Mouse (Mus musculus): Measurements from ENCODE around the gene Fgf12. TPM values are rescaled to one million over a fixed set of nuclear protein-coding genes. Genes with fewer than 3 reads are reported as not detected.

The Fgf12 gene
- polyA plus RNA-seq, 1 experiment from 2014 or later, result 59.4 TPM

DNA sequence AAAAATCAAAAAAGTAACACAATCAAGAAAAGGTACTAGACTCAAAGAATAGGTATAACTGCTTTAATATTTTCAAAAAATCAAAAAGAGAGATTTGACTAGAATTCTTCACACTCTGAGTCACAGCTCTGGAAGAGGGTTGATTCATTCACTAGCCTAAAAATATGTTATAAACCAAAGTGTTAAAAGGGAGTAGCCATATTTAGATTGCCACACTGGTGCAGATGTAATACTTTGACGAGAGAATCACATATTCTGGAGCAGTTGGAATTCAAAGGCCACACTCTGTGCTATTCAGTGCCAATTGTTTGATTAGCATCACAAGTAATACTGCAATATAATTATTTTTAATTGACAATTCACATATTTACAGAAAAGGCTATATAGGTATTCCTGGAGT lies 416.2 kb downstream of the Fgf12 start:
- no peaks in the 10 kb centered on the region for H3K27me3 ChIP-seq (ENCODE audit: control insufficient read depth, insufficient read depth, low read length)
- ATAC-seq (ENCODE audit: low FRiP score) (no peak), DNase-seq (ENCODE audit: low spot score) (no peak)
- H3K36me3 ChIP-seq (replicated peaks; ENCODE audit: control insufficient read depth, insufficient read depth), result no peaks in the 10 kb centered on the region
- 55% methylated on average over 1 of the region's 1 CpGs for WGBS
- H3K4me2 ChIP-seq (replicated peaks), result no peak overlapping the region
- no peaks in the 10 kb centered on the region for H3K4me1 ChIP-seq (replicated peaks; ENCODE audit: control insufficient read depth, insufficient read depth, low read length)
- no peak overlapping the region for H3K9ac ChIP-seq
- H3K27ac ChIP-seq, result no peak overlapping the region
- no peak overlapping the region for H3K4me3 ChIP-seq (replicated peaks; ENCODE audit: low read length)
- no peaks in the 10 kb centered on the region for H3K9me3 ChIP-seq (ENCODE audit: control insufficient read depth, low read length)

- no peak overlapping the region for H3K4me2 ChIP-seq (replicated peaks)
- no peaks in the 10 kb centered on the region for H3K4me1 ChIP-seq (replicated peaks; ENCODE audit: control insufficient read depth, insufficient read depth, low read length)
- no peaks in the 10 kb centered on the region for H3K27me3 ChIP-seq (ENCODE audit: control insufficient read depth, insufficient read depth, low read length)
- H3K36me3 ChIP-seq (replicated peaks; ENCODE audit: control insufficient read depth, insufficient read depth), result no peaks in the 10 kb centered on the region
- H3K4me3 ChIP-seq (replicated peaks; ENCODE audit: low read length), result no peak overlapping the region
- no peak for DNase-seq (ENCODE audit: low spot score)
- 93% methylated on average over 3 of the region's 3 CpGs for WGBS
- H3K27ac ChIP-seq, result no peak overlapping the region
- H3K9ac ChIP-seq, result no peak overlapping the region
- ATAC-seq (ENCODE audit: low FRiP score), result no peak
- H3K9me3 ChIP-seq (ENCODE audit: control insufficient read depth, low read length), result no peaks in the 10 kb centered on the region
Measured at GRCm38 (mm10) chr16:28335025-28335424, 417.8 kb downstream of the Fgf12 start.

DNA sequence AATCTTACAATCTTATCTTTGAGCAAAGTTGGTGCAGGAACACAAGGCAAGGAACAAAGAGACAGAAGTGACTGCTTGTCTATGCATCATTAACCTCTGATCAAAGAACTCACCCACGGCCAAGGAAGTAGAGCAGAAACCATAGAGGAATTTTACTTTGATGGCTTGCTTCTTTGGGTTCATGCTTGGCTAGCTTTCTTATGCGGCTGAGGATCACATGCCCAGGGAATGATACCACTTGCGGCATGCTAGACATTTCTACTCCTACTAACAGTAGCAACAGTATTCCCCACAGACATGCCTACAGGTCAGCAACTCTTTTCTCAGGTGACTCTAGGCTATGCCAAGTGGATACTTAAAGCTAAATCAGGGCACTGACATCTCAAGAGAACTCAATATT lies 429.3 kb downstream of the Fgf12 start:
- Histone ChIP-seq H3K4me1 (replicated peaks; ENCODE audit: control insufficient read depth, insufficient read depth, low read length) (no peaks in the 10 kb centered on the region), H3K4me3 (replicated peaks; ENCODE audit: low read length) (no peak overlapping the region), H3K9ac (no peak overlapping the region), H3K9me3 (ENCODE audit: control insufficient read depth, low read length) (no peaks in the 10 kb centered on the region), H3K4me2 (replicated peaks) (no peak overlapping the region), H3K27me3 (ENCODE audit: control insufficient read depth, insufficient read depth, low read length) (no peaks in the 10 kb centered on the region), H3K27ac (no peak overlapping the region), H3K36me3 (replicated peaks; ENCODE audit: control insufficient read depth, insufficient read depth) (no peaks in the 10 kb centered on the region)
- WGBS, result 33% methylated on average over 3 of the region's 3 CpGs
- DNase-seq (ENCODE audit: low spot score) (no peak), ATAC-seq (ENCODE audit: low FRiP score) (no peak)

- Histone ChIP-seq H3K9ac (no peak overlapping the region), H3K4me1 (replicated peaks; ENCODE audit: control insufficient read depth, insufficient read depth, low read length) (no peaks in the 10 kb centered on the region), H3K27me3 (ENCODE audit: control insufficient read depth, insufficient read depth, low read length) (no peaks in the 10 kb centered on the region), H3K27ac (no peak overlapping the region), H3K4me2 (replicated peaks) (no peak overlapping the region), H3K9me3 (ENCODE audit: control insufficient read depth, low read length) (no peaks in the 10 kb centered on the region), H3K4me3 (replicated peaks; ENCODE audit: low read length) (no peak overlapping the region), H3K36me3 (replicated peaks; ENCODE audit: control insufficient read depth, insufficient read depth) (no peaks in the 10 kb centered on the region)
- ATAC-seq (ENCODE audit: low FRiP score), result peak; percentile 46; the same call in 1 of the 2 replicates
- WGBS, result 58% methylated on average over 4 of the region's 4 CpGs
- no peak for DNase-seq (ENCODE audit: low spot score)
Measured at GRCm38 (mm10) chr16:28311618-28312017, 441.2 kb downstream of the Fgf12 start.

DNA sequence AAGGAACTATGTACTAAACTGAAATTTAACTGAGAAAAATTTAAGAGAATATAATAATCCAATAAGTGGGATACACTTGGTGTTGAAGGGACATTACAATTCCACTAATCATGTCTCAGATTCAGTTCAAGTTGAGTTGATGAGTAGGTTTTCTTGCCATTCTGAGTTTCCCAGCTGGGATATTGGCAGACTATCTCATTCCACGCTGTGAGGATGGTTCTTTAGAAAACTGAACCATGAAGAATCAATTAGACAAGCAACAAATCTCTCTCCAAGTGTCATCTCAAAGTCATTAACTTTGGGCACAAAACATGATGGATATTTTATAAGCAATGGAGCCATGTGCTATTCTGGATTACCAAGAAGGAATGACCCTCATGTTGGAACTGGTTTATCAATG lies 449.0 kb downstream of the Fgf12 start:
- Histone ChIP-seq H3K9ac (no peak overlapping the region), H3K9me3 (ENCODE audit: control insufficient read depth, low read length) (no peaks in the 10 kb centered on the region), H3K4me3 (replicated peaks; ENCODE audit: low read length) (no peak overlapping the region), H3K27me3 (ENCODE audit: control insufficient read depth, insufficient read depth, low read length) (no peaks in the 10 kb centered on the region), H3K27ac (no peak overlapping the region), H3K4me2 (replicated peaks) (no peak overlapping the region), H3K4me1 (replicated peaks; ENCODE audit: control insufficient read depth, insufficient read depth, low read length) (no peaks in the 10 kb centered on the region), H3K36me3 (replicated peaks; ENCODE audit: control insufficient read depth, insufficient read depth) (no peaks in the 10 kb centered on the region)
- DNase-seq (ENCODE audit: low spot score), result peak; percentile 53
- peak; percentile 55; the same call in 1 of the 2 replicates for ATAC-seq (ENCODE audit: low FRiP score)
- WGBS, result 18% methylated on average over 1 of the region's 1 CpGs

DNA sequence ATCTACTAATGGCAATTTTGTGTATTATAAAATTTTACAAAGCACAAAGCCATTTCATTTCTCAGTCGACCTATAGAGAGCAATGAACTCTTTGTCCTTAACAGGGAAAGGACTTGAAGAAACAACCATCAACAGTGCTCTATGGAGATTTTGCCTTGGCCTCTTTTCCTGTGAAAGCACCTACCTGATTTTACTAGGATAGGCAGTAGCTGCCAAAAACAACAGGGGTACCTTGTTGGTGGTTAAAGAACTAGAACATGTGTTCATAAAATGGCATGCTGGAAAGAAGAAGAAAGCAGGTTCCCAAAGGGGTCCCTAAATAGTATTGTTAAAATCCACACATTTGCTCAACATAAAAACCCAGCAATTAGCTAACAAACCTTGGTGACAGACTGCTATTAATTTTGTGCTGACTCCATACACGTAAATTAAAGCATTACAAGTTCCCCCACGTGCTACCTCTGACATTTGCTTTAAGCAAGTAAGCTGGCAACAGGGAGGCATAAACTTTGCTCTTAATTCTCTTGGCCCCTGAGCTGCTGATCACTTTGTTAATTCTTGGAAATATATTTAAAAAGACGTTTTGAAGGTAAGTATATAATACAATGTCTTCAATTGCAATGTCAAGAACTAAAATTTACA lies 463.1 kb downstream of the Fgf12 start:
- no peak overlapping the region for H3K9ac ChIP-seq
- no peak overlapping the region for H3K27ac ChIP-seq
- H3K4me3 ChIP-seq (replicated peaks; ENCODE audit: low read length), result no peak overlapping the region
- ATAC-seq (ENCODE audit: low FRiP score), result no peak
- no peaks in the 10 kb centered on the region for H3K9me3 ChIP-seq (ENCODE audit: control insufficient read depth, low read length)
- H3K4me2 ChIP-seq (replicated peaks), result no peak overlapping the region
- H3K4me1 ChIP-seq (replicated peaks; ENCODE audit: control insufficient read depth, insufficient read depth, low read length), result no peaks in the 10 kb centered on the region
- 60% methylated on average over 4 of the region's 4 CpGs for WGBS
- DNase-seq (ENCODE audit: low spot score), result no peak
- H3K36me3 ChIP-seq (replicated peaks; ENCODE audit: control insufficient read depth, insufficient read depth), result no peaks in the 10 kb centered on the region
- no peaks in the 10 kb centered on the region for H3K27me3 ChIP-seq (ENCODE audit: control insufficient read depth, insufficient read depth, low read length)

- H3K4me3 ChIP-seq (replicated peaks; ENCODE audit: low read length), result no peak overlapping the region
- no peak overlapping the region for H3K9ac ChIP-seq
- H3K27me3 ChIP-seq (ENCODE audit: control insufficient read depth, insufficient read depth, low read length), result no peaks in the 10 kb centered on the region
- no peaks in the 10 kb centered on the region for H3K36me3 ChIP-seq (replicated peaks; ENCODE audit: control insufficient read depth, insufficient read depth)
- no peak for DNase-seq (ENCODE audit: low spot score)
- ATAC-seq (ENCODE audit: low FRiP score), result no peak; the same call in 1 of the 2 replicates
- WGBS, result 52% methylated on average over 5 of the region's 5 CpGs
- H3K4me2 ChIP-seq (replicated peaks), result no peak overlapping the region
- H3K4me1 ChIP-seq (replicated peaks; ENCODE audit: control insufficient read depth, insufficient read depth, low read length), result 0 out of 2 replicates have a peak, but pooled peaks cover 4% of the 10 kb centered on the region
- no peaks in the 10 kb centered on the region for H3K9me3 ChIP-seq (ENCODE audit: control insufficient read depth, low read length)
- no peak overlapping the region for H3K27ac ChIP-seq
Measured at GRCm38 (mm10) chr16:28257904-28258303, 495.0 kb downstream of the Fgf12 start.

DNA sequence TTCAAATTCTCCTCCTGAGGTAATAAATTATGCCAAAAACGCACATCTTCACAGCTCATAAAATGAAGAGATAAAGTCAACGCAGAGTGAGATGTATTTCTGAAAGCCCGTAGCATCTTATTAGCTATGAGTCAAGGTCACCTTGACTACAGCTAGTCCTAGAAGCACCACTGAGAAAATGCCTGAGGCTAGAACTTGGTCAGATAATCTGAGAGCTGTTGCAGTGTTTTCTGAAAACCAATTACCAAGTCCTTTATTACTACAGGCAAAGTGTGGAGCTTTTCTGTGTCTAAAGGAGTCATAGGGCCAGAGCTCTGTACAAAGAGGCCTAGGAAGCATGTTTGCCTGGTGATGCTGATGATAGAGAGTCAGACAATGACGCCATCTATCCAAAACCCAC lies 498.6 kb downstream of the Fgf12 start:
- Histone ChIP-seq H3K9ac (no peak overlapping the region), H3K27ac (no peak overlapping the region), H3K4me1 (replicated peaks; ENCODE audit: control insufficient read depth, insufficient read depth, low read length) (0 out of 2 replicates have a peak, but pooled peaks cover 4% of the 10 kb centered on the region), H3K4me3 (replicated peaks; ENCODE audit: low read length) (no peak overlapping the region), H3K27me3 (ENCODE audit: control insufficient read depth, insufficient read depth, low read length) (no peaks in the 10 kb centered on the region), H3K36me3 (replicated peaks; ENCODE audit: control insufficient read depth, insufficient read depth) (no peaks in the 10 kb centered on the region), H3K4me2 (replicated peaks) (no peak overlapping the region), H3K9me3 (ENCODE audit: control insufficient read depth, low read length) (no peaks in the 10 kb centered on the region)
- DNase-seq (ENCODE audit: low spot score) (no peak), ATAC-seq (ENCODE audit: low FRiP score) (no peak)
- 84% methylated on average over 4 of the region's 4 CpGs for WGBS

- Histone ChIP-seq H3K9ac (no peak overlapping the region), H3K4me3 (replicated peaks; ENCODE audit: low read length) (no peak overlapping the region), H3K36me3 (replicated peaks; ENCODE audit: control insufficient read depth, insufficient read depth) (no peaks in the 10 kb centered on the region), H3K9me3 (ENCODE audit: control insufficient read depth, low read length) (no peaks in the 10 kb centered on the region), H3K27me3 (ENCODE audit: control insufficient read depth, insufficient read depth, low read length) (no peaks in the 10 kb centered on the region), H3K4me1 (replicated peaks; ENCODE audit: control insufficient read depth, insufficient read depth, low read length) (no peaks in the 10 kb centered on the region), H3K27ac (no peak overlapping the region), H3K4me2 (replicated peaks) (no peak overlapping the region)
- DNase-seq (ENCODE audit: low spot score) (no peak), ATAC-seq (ENCODE audit: low FRiP score) (no peak)
- 66% methylated on average over 3 of the region's 3 CpGs for WGBS
Measured at GRCm38 (mm10) chr16:28251930-28252329, 500.9 kb downstream of the Fgf12 start.
